13 mouse cellular contexts compared by ENCODE assay signal in the genomic region with DNA sequence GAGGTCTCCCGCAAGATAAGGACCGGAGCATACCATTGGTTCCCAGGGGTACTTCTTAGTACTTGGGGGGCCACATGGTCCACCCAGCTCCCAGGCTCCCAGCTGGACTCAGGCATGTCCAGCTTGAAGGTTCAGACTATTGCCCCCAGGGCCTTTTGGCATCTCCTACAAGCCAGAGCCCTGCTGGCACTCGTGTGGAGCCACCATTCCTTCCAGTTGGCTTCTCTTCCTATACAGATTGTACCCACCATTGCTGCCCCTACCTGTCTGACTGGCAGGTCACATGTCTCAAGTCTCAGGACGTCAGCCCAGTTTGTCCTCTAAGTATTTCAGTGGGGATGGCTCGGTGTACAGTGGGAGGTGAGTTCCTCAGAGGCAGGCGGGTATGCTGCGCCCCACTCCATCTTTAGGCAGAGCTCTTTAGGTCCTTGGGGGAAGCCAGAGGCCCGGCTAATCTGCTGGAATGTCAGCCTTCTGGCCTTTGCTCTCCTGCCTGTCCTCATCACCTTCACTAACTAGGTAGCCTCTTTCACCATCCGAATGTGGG.
A peak's percentile ranks its signal among the peaks of the same experiment; 100 is the strongest.
DNase-seq lines count a peak whose midpoint lies in the region; ATAC-seq and TF ChIP-seq lines count a peak whose summit lies in the region.
"Had no signal": no experiment of that assay in that cellular context is flagged by ENCODE, and none has a peak within 500 bp of the region (broad histone marks: within the 10 kb centered on the region; RNA-seq: fewer than 3 reads in every experiment).

No protein-coding gene starts in this region.

- peak overlapping the region; percentile 56 for H3K9ac ChIP-seq in heart, embryonic 14.5 days (ENCODE audit: low read length)
- no peak overlapping the region for H3K9ac ChIP-seq in lung, postnatal 0 days (replicated peaks; ENCODE audit: low read depth)
- peak overlapping the region; percentile 27; the same call in 1 of the 2 replicates for H3K9ac ChIP-seq in limb, embryonic 13.5 days
- H3K9ac ChIP-seq: hindbrain, embryonic 12.5 days; lung, embryonic 14.5 days had no signal

- H3K9me3 ChIP-seq in heart, embryonic 14.5 days (ENCODE audit: control insufficient read depth, low read length) = no peaks in the 10 kb centered on the region
- H3K9me3 ChIP-seq in lung, postnatal 0 days (ENCODE audit: low read length) = no peaks in the 10 kb centered on the region
- H3K9me3 ChIP-seq in limb, embryonic 13.5 days = no peaks in the 10 kb centered on the region
- H3K9me3 ChIP-seq: hindbrain, embryonic 12.5 days had no signal

- H3K27ac ChIP-seq in heart, embryonic 14.5 days (replicated peaks in 1 of 2; ENCODE audit: control insufficient read depth in 1 of 2, insufficient read depth in 1 of 2, low read depth in 2 of 2, low read length in 2 of 2) = peak overlapping the region; percentile 68 to 85
- peak overlapping the region; percentile 20; the same call in 1 of the 2 replicates for H3K27ac ChIP-seq in lung, postnatal 0 days (ENCODE audit: low read length)
- H3K27ac ChIP-seq in limb, embryonic 13.5 days = peak overlapping the region; percentile 3; the same call in 1 of the 2 replicates

- ATAC-seq in cerebellum, adult (ENCODE audit: insufficient number of reproducible peaks, low FRiP score, low TSS enrichment) = peak; percentile 12; the same call in 1 of the 2 replicates
- no peak for ATAC-seq in heart, embryonic 14.5 days (ENCODE audit: insufficient number of reproducible peaks, insufficient read depth, low FRiP score, low read depth)
- ATAC-seq in lung, postnatal 0 days = no peak
- ATAC-seq in limb, embryonic 13.5 days (ENCODE audit: low FRiP score, low read depth) = no peak

- H3K4me3 ChIP-seq in heart, embryonic 14.5 days (ENCODE audit: control insufficient read depth in 1 of 2, insufficient read depth in 1 of 2, low read depth in 1 of 2, low read length in 2 of 2) = no peak overlapping the region
- H3K4me3 ChIP-seq in lung, postnatal 0 days (ENCODE audit: low read depth, low read length) = no peak overlapping the region
- no peak overlapping the region for H3K4me3 ChIP-seq in limb, embryonic 13.5 days
- H3K4me3 ChIP-seq: hindbrain, embryonic 12.5 days had no signal

- no peaks in the 10 kb centered on the region for H3K27me3 ChIP-seq in heart, embryonic 14.5 days (ENCODE audit: control insufficient read depth, insufficient read depth, low read length)
- H3K27me3 ChIP-seq in lung, postnatal 0 days (replicated peaks; ENCODE audit: insufficient read depth, low read length) = no peaks in the 10 kb centered on the region
- no peaks in the 10 kb centered on the region for H3K27me3 ChIP-seq in limb, embryonic 13.5 days
- H3K27me3 ChIP-seq: hindbrain, embryonic 12.5 days had no signal

- DNase-seq in cerebellum, postnatal 4 days (ENCODE audit: low spot score in 2 of 2) = no peak
- DNase-seq in heart, adult 11 months = no peak
- DNase-seq in lung, postnatal 0 days (ENCODE audit: low spot score) = no peak
- no peak for DNase-seq in lung, postnatal 14 days
- DNase-seq in gastrocnemius, postnatal 36 days = no peak
- DNase-seq: adrenal gland, adult 8-10 months; kidney, adult 9 months; lung, embryonic 14.5 days; right cerebral cortex, postnatal 25 days had no signal

- no peak for TF ChIP-seq EP300 in lung, postnatal 0 days (IDR thresholded peaks at IDR 0.05)

- intact Hi-C loops in gastrocnemius, postnatal 36 days (cut with DNase I) = no loop called here

- TF ChIP-seq CTCF in lung, postnatal 0 days (IDR thresholded peaks at IDR 0.05) = no peak

- 45% methylated on average over 9 of the region's 9 CpGs for WGBS in heart, embryonic 14.5 days
- 67% methylated on average over 9 of the region's 9 CpGs for WGBS in lung, postnatal 0 days
- 70% methylated on average over 9 of the region's 9 CpGs for WGBS in limb, embryonic 13.5 days

- peak overlapping the region; percentile 56 for H3K4me2 ChIP-seq in heart, embryonic 14.5 days (ENCODE audit: low read length)
- no peak overlapping the region for H3K4me2 ChIP-seq in lung, postnatal 0 days (replicated peaks; ENCODE audit: low read depth, low read length)
- no peak overlapping the region for H3K4me2 ChIP-seq in limb, embryonic 13.5 days (replicated peaks)
- H3K4me2 ChIP-seq: hindbrain, embryonic 12.5 days; lung, embryonic 14.5 days had no signal

- peaks cover 16% of the 10 kb centered on the region; the same call in 1 of the 2 replicates for H3K36me3 ChIP-seq in heart, embryonic 14.5 days (ENCODE audit: control insufficient read depth, insufficient read depth, low read length)
- H3K36me3 ChIP-seq in lung, postnatal 0 days (ENCODE audit: insufficient read depth, low read length) = no peaks in the 10 kb centered on the region
- H3K36me3 ChIP-seq in limb, embryonic 13.5 days = peaks cover 27% of the 10 kb centered on the region
- H3K36me3 ChIP-seq: hindbrain, embryonic 12.5 days had no signal

- H3K4me1 ChIP-seq in heart, embryonic 14.5 days (ENCODE audit: control insufficient read depth in 2 of 2, insufficient read depth in 2 of 2, low read length in 2 of 2) = peaks cover 68 to 79% of the 10 kb centered on the region in 2 experiments
- peaks cover 44% of the 10 kb centered on the region; the same call in 1 of the 2 replicates for H3K4me1 ChIP-seq in lung, postnatal 0 days (ENCODE audit: insufficient read depth, low read depth, low read length)
- peaks cover 71% of the 10 kb centered on the region for H3K4me1 ChIP-seq in limb, embryonic 13.5 days

Comparison
In these comparisons a context has a peak if more than half of its experiments do, and no peak if none do; other contexts are left out.
1. H3K27ac ChIP-seq: peak in every context shown above with its lines; median percentile 76 in heart, embryonic 14.5 days; 20 in lung, postnatal 0 days; 3 in limb, embryonic 13.5 days.